Mouse (Mus musculus) hindbrain, postnatal 0 days (tissue): ENCODE measurements around the gene Fam107b. TPM values are rescaled to one million over a fixed set of nuclear protein-coding genes. Genes with fewer than 3 reads are reported as not detected.

Source experiments
- ATAC-seq: fragments of 200-750 bp; cut with Nextera tagmentation; 2 replicates; pipeline ENCODE4 v1.8.0; 2017; ENCODE audit warnings: mild to moderate bottlenecking, moderate TSS enrichment, moderate library complexity
- DNase-seq: peaks from one replicate; pipeline ENCODE4 v3.0.0-alpha.2; 2015; ENCODE audit warnings: low spot score
- H3K27ac ChIP-seq: fragments of 300-500 bp; sonication (generic); 2 replicates; pipeline ENCODE4 v1.5.1; 2014; ENCODE audit warnings: mild to moderate bottlenecking
- H3K27me3 ChIP-seq: fragments of 300-500 bp; sonication (generic); 2 replicates; pipeline ENCODE4 v1.6.1; 2014; ENCODE audit warnings: low read length, mixed read lengths; ENCODE audit not compliant: insufficient read depth
- H3K36me3 ChIP-seq: fragments of 300-500 bp; sonication (generic); 2 replicates; pipeline ENCODE4 v1.6.1; 2014; ENCODE audit warnings: low read length, mixed read lengths; ENCODE audit not compliant: insufficient read depth
- H3K4me1 ChIP-seq: fragments of 300-500 bp; sonication (generic); 2 replicates; pipeline ENCODE4 v1.6.1; 2014; ENCODE audit warnings: antibody characterized with exemption, low read length, mixed read lengths; ENCODE audit not compliant: insufficient read depth
- H3K4me2 ChIP-seq: fragments of 300-500 bp; sonication (generic); 2 replicates; pipeline ENCODE4 v1.6.1; 2014; ENCODE audit warnings: low read depth, mild to moderate bottlenecking, low read length, moderate library complexity, mixed read lengths
- H3K4me3 ChIP-seq: fragments of 300-500 bp; sonication (generic); 2 replicates; pipeline ENCODE4 v1.5.1; 2014; ENCODE audit warnings: low read length
- H3K9ac ChIP-seq: fragments of 300-500 bp; sonication (generic); replicated peaks from 2 replicates; pipeline ENCODE4 v1.6.1; 2014; ENCODE audit warnings: mild to moderate bottlenecking, low read length, moderate library complexity, mixed read lengths
- H3K9me3 ChIP-seq: fragments of 300-500 bp; sonication (generic); 2 replicates; pipeline ENCODE4 v1.6.1; 2016; ENCODE audit warnings: low read length, mixed read lengths
- CTCF ChIP-seq: IDR thresholded peaks from 2 replicates; pipeline ENCODE4 v1.5.1; 2016; ENCODE audit warnings: antibody characterized with exemption, control low read depth, low read depth
- WGBS: fragments of 180-500 bp; shearing (Covaris S2); extraction: QIAGEN DNeasy Blood & Tissue Kit; methylation state at CpG from one replicate; pipeline ENCODE4 v1.1.7; 2014; 5-methylcytosine and 5-hydroxymethylcytosine counted together
- polyA plus RNA-seq: library from polyadenylated mRNA; unstranded; fragments of >200 nt; fragmentation: Nextera tagmentation; extraction: Ambion mirVana; gene quantifications from 2 replicates; pipeline ENCODE4 v1.2.1, GENCODE M21; 2015
- total RNA-seq: library from RNA; depleted of rRNA; stranded (reverse); fragments of >200 nt; gene quantifications from 2 replicates; pipeline ENCODE4 v1.2.3, GENCODE M21; 2014

The Fam107b gene
- total and polyA plus RNA-seq, 2 experiments from 2014 or later, result 23.6 to 41.3 TPM

DNA sequence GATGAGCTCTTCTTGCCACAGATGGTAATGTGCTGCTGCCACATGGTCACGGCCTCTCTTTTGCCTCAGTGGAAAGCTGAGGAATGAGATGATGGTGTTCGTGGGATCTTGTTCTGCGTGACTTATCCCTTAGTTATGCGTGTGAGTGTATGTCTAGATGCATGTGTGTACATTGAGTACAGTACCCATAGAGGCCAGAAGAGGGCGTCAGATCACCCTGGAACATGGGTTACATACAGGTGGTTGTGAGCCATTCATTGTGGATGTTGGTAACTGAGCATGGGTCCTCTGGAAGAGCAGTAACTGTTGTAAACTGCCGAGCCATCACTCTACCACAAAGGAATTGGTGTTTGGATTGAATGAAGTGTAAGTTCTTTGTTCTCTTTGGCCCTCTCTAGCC lies 188.1 kb downstream of the Fam107b start:
- ATAC-seq (no peak), DNase-seq (no peak)
- Histone ChIP-seq H3K4me3 (no peak overlapping the region), H3K36me3 (no peaks in the 10 kb centered on the region), H3K4me1 (peaks cover 14% of the 10 kb centered on the region), H3K27ac (no peak overlapping the region), H3K27me3 (no peaks in the 10 kb centered on the region), H3K9me3 (no peaks in the 10 kb centered on the region), H3K9ac (no peak overlapping the region), H3K4me2 (no peak overlapping the region)
- TF ChIP-seq CTCF, result peak; percentile 42; the same call in 1 of the 2 replicates
- WGBS, result 91% methylated on average over 6 of the region's 6 CpGs

DNA sequence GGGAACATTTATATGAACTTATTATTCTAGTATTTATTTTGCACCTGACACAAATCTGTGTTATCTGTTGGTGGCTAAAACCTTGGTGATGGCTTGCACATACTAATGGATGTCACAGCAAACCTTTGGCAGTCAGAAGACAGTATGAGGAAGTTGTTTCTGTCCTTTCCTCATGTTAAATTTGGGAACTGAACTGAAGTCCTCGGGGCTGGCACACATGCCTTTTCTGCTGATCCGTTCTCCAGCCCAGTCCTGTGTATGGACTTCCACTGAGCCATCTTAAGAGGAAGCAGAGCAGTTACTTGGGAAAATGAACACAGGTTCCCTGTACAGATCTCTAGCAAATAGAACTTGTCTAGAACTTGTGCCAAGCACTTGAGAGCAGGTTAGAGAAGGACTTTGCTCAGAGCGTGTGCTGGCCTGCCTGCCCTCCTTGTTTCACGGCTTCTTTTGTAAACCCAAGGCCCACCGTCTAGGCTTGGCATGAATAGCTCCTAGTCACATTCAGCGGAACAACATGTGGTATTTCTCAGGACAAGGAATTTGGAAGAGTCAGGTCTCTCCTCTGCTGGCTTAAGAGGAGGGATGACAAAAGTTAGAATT lies 190.0 kb downstream of the Fam107b start:
- Histone ChIP-seq H3K4me3 (no peak overlapping the region), H3K9me3 (no peaks in the 10 kb centered on the region), H3K4me1 (no peaks in the 10 kb centered on the region; the same call in 1 of the 2 replicates), H3K27ac (no peak overlapping the region), H3K9ac (no peak overlapping the region), H3K4me2 (no peak overlapping the region), H3K27me3 (no peaks in the 10 kb centered on the region), H3K36me3 (no peaks in the 10 kb centered on the region)
- 60% methylated on average over 6 of the region's 6 CpGs for WGBS
- no peak for TF ChIP-seq CTCF
- DNase-seq (no peak), ATAC-seq (no peak)

DNA sequence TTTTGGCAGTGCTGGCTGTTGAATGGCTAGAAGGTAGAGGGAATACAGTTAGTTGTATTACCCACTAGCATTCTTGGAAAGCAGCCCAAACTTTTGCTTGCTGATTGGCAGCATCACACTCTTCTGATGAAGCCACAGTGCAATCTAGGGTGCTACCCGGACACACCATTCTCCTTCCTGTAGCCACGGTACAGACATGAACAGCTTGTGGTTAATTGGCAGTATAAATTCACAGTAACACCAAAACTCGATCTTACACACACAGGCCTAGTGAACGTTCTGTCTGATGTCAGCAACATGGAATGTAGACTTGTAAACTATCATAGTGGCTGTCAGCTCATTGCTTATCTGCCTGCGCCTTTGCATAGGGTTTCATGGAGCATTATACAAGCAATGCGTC lies 193.8 kb downstream of the Fam107b start:
- 59% methylated on average over 6 of the region's 6 CpGs for WGBS
- H3K9me3 ChIP-seq, result no peaks in the 10 kb centered on the region
- H3K27ac ChIP-seq, result no peak overlapping the region
- no peak overlapping the region for H3K4me3 ChIP-seq
- H3K27me3 ChIP-seq, result no peaks in the 10 kb centered on the region
- TF ChIP-seq CTCF, result no peak
- ATAC-seq (no peak), DNase-seq (no peak)
- H3K4me1 ChIP-seq, result no peaks in the 10 kb centered on the region
- H3K9ac ChIP-seq, result no peak overlapping the region
- H3K36me3 ChIP-seq, result no peaks in the 10 kb centered on the region
- no peak overlapping the region for H3K4me2 ChIP-seq

DNA sequence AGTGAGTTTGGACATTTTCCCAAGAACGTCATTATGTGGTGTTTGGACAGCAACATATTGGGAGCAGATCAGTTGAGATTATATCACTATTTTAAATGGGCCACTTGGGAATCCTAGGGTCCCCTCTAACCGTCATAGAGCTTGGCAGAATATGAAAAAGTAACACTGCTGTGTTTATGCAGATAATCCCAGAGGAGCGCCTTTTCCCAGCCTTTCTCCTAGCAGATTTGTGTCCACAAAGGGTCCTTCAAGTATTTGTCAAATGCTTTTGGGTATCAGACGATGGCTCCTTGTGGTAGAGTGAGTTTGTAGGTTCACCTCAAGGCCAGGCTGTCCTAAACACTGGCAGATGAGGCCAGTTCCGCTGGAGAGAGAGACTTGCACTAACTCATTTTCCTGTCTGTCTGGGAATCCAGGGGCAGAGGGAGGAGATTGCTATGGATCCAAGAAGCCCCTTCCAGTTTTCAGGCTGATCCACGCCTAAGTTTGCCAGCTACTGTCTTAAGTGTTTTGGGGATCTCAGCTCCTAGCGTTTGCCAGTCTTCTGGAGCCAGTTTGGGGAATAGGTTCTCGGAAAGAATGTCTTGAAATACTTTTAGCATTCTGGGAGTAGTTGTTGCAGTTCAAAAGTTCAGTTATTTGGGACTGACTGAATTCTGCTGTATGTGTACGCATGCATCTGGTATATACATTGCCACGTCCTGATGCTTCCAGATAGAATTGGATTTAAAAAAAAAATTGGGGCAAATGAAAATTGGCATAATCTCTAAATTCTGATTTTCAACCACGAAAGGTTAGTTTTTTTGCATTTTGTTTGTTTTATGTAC lies 195.9 kb downstream of the Fam107b start:
- Histone ChIP-seq H3K27me3 (no peaks in the 10 kb centered on the region), H3K4me3 (no peak overlapping the region), H3K4me1 (no peaks in the 10 kb centered on the region), H3K9ac (no peak overlapping the region), H3K4me2 (no peak overlapping the region), H3K9me3 (no peaks in the 10 kb centered on the region), H3K36me3 (no peaks in the 10 kb centered on the region), H3K27ac (no peak overlapping the region)
- WGBS, result 65% methylated on average over 11 of the region's 11 CpGs
- no peak for DNase-seq
- no peak for ATAC-seq
- TF ChIP-seq CTCF, result no peak

DNA sequence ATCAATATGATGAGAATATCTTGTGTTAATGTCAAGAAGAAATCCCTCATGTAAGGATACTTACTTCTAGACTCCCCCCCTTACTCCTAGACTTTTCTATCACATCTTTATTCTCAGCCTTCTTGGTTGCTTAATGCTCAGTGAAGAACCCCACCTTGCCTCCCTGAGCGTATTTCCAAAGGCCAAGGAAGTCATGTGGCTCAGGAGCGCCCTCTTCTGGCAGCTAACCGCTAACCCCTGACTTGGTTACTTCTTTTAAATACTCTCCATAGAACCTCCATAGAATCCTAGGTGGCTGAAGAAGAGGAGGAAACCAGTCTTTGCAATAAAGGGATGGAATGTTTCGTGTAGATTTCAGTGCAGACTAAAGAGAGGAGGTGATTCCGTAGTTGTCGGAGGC lies 199.0 kb downstream of the Fam107b start:
- Histone ChIP-seq H3K9me3 (no peaks in the 10 kb centered on the region), H3K9ac (no peak overlapping the region), H3K36me3 (no peaks in the 10 kb centered on the region), H3K27me3 (no peaks in the 10 kb centered on the region), H3K4me2 (no peak overlapping the region), H3K27ac (no peak overlapping the region), H3K4me1 (no peaks in the 10 kb centered on the region), H3K4me3 (no peak overlapping the region)
- DNase-seq (peak; percentile 86), ATAC-seq (peak; percentile 69; the same call in 1 of the 2 replicates)
- 32% methylated on average over 6 of the region's 6 CpGs for WGBS
- TF ChIP-seq CTCF, result peak; percentile 87

DNA sequence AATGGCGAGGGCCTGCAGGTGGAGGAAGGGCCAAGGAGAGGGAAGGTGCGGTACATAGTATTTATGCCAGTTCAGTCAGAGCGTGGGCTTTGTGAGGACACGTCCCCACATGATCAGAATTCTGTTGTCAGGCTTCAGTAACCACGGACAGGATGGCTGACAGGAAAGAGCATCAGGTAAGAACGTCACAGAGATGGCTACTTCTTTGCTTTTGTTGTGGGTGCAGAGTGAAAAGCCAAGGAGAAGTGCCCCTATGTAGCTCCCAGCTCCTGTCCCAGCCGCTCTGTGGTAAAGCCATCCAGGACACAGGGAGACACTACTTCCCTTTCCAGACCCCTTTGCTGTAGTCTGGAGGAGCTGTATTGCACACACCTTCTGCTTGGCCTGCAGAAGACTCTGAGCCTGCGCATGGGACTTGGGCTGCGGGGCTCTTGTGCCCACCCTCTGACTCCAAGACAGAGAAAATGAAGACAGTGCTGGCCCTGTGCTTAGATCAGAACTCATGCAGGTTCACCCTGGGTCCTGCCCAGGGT lies 199.6 kb downstream of the Fam107b start:
- Histone ChIP-seq H3K9ac (no peak overlapping the region), H3K4me2 (no peak overlapping the region), H3K27ac (no peak overlapping the region), H3K36me3 (no peaks in the 10 kb centered on the region), H3K4me3 (no peak overlapping the region), H3K27me3 (no peaks in the 10 kb centered on the region), H3K9me3 (no peaks in the 10 kb centered on the region), H3K4me1 (no peaks in the 10 kb centered on the region)
- no peak for TF ChIP-seq CTCF
- WGBS, result 81% methylated on average over 9 of the region's 9 CpGs
- ATAC-seq (no peak), DNase-seq (no peak)

DNA sequence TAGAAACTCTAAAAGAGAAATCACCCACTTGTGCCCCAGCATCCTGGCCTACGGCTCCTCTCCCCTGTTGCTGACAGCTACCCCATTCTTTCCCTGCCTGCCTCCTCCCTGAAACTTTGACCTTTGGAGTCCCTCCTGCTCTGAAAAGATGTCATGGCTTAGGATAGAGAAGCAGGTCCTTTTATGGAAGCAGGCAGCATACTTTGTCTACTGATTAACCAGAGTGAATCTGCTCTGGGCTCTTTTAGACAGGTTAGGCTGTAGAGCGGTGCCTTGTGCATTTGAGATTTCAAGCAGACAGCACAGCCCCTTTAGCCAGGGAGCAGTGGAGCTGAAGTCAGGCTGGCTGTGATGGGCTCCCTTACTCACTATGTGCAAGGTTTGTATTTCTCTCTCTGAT lies 200.1 kb downstream of the Fam107b start:
- 69% methylated on average over 2 of the region's 2 CpGs for WGBS

More for the DNA sequence above, 200.1 kb downstream of the Fam107b start:
- Histone ChIP-seq H3K36me3 (no peaks in the 10 kb centered on the region), H3K4me3 (no peak overlapping the region), H3K27me3 (no peaks in the 10 kb centered on the region), H3K27ac (no peak overlapping the region), H3K4me1 (no peaks in the 10 kb centered on the region), H3K9me3 (no peaks in the 10 kb centered on the region), H3K9ac (no peak overlapping the region), H3K4me2 (no peak overlapping the region)
- ATAC-seq, result no peak
- no peak for DNase-seq
- TF ChIP-seq CTCF, result no peak
